Mouse (Mus musculus) urinary bladder, postnatal 25 days (tissue): ENCODE measurements around the gene Spag7.
A peak's percentile ranks its signal among the peaks of the same experiment; 100 is the strongest.

Experiments used
- DNase-seq: peaks from one replicate; pipeline ENCODE4 v3.0.0; 2022; ENCODE audit warnings: low spot score

The Spag7 gene

DNA sequence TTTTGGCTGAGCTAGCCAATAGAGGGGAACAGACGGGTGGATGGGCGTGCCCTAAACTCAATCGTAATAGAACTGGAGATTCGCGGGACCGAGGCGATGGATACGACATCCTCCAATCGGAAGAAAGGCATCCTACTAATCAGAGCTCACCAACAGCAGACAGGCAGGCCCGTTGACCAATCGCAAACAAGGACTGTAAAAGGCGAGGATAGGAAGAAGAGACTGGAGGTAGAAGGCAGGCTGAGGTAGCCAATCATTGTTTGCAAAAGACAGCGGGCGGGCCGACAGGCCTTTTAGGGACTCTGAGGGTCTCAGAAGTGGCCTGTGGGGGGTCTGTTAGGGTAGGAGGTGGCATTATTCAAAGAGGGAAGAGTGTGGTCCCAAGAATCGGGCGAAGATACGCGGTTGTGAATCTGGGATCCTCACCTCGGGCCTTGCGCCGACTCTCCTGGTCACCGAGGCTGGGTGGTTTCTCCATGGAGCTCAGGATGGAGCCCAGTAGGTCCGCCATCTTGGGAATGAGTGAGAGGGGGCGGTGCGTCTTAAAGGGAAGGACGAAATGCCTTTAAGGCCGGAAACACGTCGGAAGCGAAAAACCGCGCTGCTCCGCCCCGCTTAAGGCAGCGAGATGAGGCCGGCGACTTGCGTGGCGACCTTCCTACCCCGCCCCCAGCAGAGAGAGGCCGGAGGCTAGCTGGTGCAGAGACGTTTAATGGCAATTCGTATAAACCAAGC lies at the start of gene Spag7:
Gene Spag7, minus strand, starts transcription at position 646 of the 735 bp plus-strand sequence.
- peak; percentile 87 for DNase-seq

DNA sequence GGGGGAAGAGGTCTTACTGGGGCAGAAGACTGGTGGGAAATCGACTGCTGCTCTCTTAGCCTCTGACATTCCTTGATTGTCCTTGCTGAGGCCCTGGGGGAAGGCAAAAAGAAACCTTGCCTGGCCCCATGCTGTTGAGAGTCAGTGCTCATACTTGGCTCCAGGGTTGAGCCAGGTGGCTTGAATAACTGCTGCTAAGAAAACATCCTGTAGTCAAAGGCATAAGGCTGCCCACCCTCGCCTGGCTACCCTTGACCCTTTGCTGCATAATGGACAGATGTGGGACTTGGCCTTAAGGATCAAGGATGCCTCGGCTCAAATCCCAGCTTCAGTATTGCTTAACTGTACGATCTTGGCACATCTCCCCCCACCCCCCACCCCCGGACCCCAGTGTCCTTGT lies 49.3 kb upstream of the Spag7 start:
- DNase-seq = no peak

DNA sequence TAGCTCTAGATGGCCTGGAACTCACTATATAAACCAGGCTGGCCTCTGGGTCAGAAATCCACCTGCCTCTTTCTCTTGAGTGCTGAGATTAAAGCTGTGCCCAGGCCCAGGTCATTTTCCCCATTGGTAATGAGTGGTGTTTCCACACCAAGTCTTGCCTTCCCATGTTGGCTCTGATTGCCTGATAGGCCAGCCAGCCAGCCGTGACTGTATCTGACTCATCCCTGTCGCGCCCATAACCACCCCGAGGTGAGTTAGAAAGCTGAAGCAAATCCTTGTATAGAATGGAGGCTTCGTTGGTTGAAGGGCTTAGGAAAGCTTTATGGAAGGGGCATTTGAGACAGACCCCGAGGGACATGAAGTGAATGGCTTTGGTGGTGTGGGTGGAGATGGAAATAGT lies 46.6 kb upstream of the Spag7 start:
- DNase-seq = no peak

- no peak for DNase-seq
These were observed 44.0 kb upstream of the Spag7 start for GRCm38 (mm10) chr11:70713222-70713621.

DNA sequence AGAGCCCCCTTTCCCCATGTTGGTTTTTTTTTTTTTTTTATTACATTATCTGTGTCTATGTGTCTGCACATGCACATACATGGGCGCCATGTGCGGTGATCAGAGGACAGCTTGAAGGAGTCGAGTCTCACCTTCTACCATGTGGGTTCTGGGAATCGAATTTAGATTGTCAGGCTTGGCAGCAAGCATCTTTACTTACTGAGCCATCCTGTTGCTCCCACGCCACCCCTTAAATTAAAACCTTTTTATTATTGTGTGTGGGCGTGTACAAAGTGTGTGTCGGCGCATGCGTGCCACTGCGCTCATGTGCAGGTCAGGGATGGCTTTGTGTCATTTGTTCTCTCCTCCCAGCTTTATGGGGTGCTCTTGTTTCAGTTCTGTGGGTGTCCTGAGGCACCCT lies 41.8 kb upstream of the Spag7 start:
- DNase-seq = no peak

DNA sequence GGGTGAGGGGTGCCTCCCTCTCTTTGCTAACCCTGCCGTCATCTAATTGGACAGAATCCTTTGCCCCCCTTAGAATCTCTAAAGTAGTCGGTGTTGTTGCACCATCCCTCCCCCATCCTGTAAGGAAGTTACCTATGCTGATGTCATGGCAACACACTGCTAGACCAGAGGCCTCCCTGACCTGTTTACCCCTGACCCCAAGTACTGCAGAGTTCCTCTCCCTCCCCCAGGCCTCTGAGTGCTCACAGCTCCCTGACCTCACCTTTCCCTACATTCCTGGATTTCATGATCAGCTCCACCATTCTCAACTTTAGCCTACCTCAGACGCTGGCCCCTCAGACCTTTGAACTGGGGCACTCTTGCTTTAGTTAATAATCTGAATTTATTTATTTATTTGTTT lies 36.9 kb upstream of the Spag7 start:
- no peak for DNase-seq

- no peak for DNase-seq
These were observed 33.6 kb upstream of the Spag7 start for GRCm38 (mm10) chr11:70702781-70703180.

- no peak for DNase-seq
These were observed 32.9 kb upstream of the Spag7 start for GRCm38 (mm10) chr11:70701984-70702733.

GRCm38 (mm10) chr11:70701221-70701955 lies 32.2 kb upstream of the Spag7 start:
- no peak for DNase-seq

DNA sequence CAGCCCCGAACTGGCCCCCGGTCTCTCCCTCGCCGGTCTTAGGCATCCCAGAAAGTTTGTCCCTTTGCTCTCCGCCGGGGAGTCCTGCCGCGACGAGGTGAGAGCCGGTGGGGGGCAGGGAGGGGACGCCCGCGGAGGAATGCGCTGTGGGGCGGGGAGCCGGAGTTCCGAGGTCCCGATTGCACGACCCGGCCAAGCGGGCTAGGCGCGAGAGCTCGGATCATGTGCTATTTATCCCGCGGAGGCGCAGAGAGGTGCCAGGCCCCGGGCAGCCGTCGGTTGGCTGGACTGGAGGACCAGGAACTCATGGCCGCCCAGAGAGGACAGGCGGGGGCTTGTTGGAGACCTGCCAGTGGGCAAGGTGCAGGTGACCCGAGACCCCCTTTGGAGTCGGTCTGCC lies 31.4 kb upstream of the Spag7 start:
- peak; percentile 72 for DNase-seq

DNA sequence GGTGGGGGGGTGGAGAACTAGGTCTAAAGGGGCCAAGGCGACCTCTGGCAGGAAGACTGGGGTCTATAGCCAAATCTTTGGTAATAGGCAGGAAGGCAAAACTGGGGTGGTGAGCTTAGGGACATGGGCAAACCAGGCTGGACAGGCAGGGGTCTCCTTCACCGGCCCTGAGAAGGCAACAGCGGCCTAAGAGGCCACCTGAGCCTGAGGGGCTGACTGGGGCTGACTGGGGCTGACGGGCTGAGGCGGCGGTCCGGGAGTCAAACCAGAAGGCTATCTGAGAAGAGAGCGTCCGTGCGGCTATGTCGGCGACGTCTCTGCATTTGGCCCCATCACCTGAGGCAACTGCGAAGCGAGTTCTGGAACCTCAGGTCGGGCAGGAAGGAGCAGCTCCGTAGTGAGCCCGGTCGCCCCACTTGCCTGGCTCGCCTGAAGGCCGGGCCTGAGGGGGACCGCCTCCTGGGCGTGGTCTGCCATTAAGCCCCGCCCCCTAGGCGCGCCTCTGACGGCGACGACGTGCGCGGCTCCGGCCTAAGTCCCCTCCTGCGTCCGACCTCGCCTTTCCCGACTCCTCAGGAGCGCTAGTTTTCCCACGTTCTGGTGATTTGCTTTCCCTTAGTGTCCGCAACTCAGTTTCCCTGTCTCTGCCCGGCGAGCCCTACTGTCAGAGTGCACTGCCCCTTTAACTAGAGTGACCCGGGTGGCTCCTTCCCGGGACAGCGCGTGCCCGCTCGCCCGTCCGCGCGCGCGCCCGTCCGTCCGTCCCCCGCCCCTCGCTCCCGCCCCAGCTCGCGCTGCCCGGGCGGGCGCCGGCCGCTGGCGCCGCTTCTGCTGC lies 30.7 kb upstream of the Spag7 start, which contains the start of the genes Inca1 and Kif1c:
Gene Inca1, minus strand, starts transcription at position 434 of the 835 bp plus-strand sequence.
Gene Kif1c, plus strand, starts transcription at position 827 of the 835 bp plus-strand sequence.
- peak; percentile 98 for DNase-seq

DNA sequence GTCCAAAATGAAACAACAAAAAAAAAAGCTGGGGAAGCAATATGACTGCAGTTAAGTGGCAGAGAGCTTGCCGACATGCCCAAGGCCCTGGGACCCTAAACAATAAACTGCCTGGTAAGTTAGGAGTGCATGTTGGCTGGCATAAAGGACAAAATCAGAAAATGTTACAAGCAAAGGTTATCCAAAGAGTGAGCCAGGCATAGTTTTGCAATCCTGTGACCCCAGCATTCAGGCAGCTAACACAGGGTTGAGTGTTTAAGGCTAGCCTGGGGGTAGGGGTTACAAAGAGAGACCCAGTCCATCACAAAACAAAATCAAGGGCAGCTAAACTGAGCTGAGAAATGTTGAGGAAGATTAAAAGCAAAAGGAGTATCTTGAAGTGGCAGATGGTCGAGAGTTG lies 29.8 kb upstream of the Spag7 start:
- DNase-seq = no peak

DNA sequence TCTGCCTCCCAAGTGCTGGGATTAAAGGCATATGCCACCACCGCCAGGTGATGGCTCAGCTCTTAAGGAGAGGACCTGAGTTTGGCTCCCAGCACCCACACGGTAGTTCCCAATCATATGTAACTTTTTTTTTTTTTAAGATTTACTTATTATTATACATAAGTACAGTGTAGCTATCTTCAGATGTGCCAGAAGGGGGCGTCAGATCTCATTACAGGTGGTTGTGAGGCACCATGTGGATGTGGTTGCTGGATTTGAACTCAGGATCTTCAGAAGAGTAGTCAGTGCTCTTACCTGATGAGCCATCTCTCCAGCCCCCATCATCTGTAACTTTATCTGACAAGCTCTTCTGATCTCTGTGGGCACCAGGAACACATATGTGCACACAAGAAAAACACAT lies 28.2 kb upstream of the Spag7 start:
- no peak for DNase-seq

GRCm38 (mm10) chr11:70693504-70693903 lies 24.3 kb upstream of the Spag7 start:
- no peak for DNase-seq

DNA sequence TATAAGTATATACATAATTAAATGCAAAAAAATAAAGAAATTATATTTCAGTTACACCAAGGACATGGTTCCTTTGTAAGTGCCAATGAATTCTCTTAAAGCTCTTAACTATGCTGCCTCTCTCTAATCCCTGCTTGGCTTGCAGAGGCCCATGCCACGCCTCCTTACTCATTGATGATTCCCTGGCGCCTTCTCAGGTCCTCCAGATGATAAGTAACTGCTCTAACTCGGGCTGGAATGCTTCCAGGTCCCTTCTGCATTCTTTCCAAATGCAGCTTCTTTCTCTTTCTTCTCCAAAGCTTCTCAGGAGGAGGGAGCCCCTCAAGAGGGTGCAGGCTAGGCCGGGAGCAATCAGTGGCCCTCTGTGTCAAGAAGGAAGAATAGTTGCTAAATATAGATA lies 20.4 kb upstream of the Spag7 start:
- DNase-seq = no peak

DNA sequence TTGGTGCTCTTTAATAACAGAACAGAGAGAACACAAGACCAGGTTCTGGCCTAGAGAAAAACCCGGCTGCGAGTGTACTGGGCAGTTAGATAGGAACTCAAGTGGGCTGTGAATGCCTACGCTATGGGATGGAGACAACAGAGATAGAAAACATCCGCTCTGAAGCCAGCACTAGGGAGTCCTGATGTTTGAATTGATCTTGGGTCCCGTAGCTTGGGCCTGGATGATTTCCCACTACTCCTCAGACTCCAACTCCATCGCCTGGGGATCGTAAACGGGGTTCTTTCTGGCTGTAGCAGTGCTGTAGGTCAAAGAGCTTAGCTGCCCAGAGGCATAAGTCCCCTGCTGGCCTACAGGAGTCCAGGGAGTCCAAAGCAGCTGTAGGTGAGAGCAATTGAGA lies 19.2 kb upstream of the Spag7 start:
- no peak for DNase-seq

DNA sequence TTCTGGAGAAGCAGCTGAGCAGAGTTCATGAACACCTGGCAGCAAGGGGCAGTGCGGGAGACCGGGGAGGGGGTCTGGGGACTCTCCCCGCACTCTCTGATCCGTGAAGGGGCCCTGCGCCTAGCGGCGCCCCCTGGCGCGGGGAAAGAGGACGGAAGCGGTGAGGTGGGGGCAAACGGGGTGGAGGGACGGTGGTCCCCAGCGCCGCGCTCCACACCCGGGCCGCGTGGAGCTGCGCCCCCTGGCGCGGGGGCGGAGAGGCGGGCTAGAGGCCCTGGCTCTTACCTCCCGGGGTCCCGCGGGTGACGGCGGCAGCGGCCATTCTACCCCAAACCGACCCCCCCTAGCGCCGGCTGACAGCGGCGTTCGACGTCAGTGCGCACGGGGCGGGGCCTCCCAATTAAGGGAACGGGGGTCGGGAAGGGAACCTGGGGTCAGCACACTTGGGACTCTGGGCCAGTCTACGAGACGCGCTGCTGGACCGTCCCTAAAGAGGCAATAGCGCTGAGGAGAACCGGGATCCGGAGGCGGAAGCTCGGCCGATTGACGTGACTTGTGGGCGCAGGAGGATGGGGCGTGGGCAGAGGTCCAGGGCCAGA lies 18.5 kb upstream of the Spag7 start, which contains the start of gene Camta2:
Gene Camta2, minus strand, starts transcription at position 505 of the 599 bp plus-strand sequence.
- DNase-seq = peak; percentile 87

- no peak for DNase-seq
These were observed 17.8 kb upstream of the Spag7 start for GRCm38 (mm10) chr11:70686901-70687566.

GRCm38 (mm10) chr11:70683640-70684039 lies 14.4 kb upstream of the Spag7 start:
- DNase-seq = no peak

DNA sequence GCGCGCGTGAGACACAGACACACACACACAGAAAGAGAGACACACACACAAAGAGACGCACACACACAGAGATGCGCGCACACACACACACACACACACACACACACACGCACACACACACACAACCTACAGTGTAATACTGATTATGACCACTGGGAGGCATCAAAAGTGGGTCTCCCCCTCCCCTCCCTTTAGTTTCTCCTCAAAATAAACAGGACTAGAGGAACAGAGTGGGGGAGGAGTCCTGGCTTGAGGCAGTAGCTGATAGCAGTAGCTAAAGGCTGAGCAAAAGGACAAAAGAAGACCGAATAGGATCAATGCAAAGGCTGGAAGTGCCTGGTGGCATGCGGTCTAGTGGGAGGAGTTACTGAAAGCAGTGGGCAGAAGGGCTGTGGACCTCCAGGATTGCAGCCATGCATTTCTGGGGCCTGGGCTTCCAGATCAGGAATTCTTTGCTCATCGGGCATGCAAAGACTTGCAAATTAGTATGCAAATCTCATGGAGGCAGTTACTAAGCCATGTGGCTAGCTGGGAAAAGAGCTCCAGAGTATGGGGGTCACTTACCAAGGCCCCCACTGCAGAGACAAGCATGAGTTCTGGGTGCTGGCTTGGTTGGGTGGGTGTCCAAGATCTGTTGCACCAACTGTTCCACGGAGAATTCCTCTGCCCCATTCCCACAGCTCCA lies 12.8 kb upstream of the Spag7 start:
- no peak for DNase-seq
